Mouse (Mus musculus) ES-CJ7 (cell line): ENCODE data around the gene Gdf7.
A peak's percentile ranks its signal among the peaks of the same experiment; 100 is the strongest.

ENCODE experiments used
- DNase-seq: peaks from one replicate; pipeline ENCODE4 v3.0.0; 2011; ENCODE audit warnings: low read depth, low spot score

Gene Gdf7

GRCm38 (mm10) chr12:8301841-8302431 is at the start of gene Gdf7:
Gene Gdf7 (minus strand): TSS chr12:8301954.
- DNase-seq, result peak; percentile 64

- peak; percentile 46 for DNase-seq
Observed at GRCm38 (mm10) chr12:8351025-8351903, 49.5 kb upstream of the Gdf7 start.

- DNase-seq, result no peak
Observed at GRCm38 (mm10) chr12:8348733-8349513, 47.2 kb upstream of the Gdf7 start.

- no peak for DNase-seq
Observed at GRCm38 (mm10) chr12:8347746-8348462, 46.1 kb upstream of the Gdf7 start.

- DNase-seq, result no peak
Observed at GRCm38 (mm10) chr12:8345539-8345938, 43.8 kb upstream of the Gdf7 start.

GRCm38 (mm10) chr12:8344897-8345296 is 43.1 kb upstream of the Gdf7 start:
- no peak for DNase-seq

- no peak for DNase-seq
Observed at GRCm38 (mm10) chr12:8343381-8343780, 41.6 kb upstream of the Gdf7 start.

GRCm38 (mm10) chr12:8341008-8341407 is 39.3 kb upstream of the Gdf7 start:
- DNase-seq, result peak; percentile 59

GRCm38 (mm10) chr12:8339591-8340319 is 38.0 kb upstream of the Gdf7 start:
- no peak for DNase-seq

- no peak for DNase-seq
Observed at GRCm38 (mm10) chr12:8338918-8339317, 37.2 kb upstream of the Gdf7 start.

- DNase-seq, result no peak
Observed at GRCm38 (mm10) chr12:8338491-8338890, 36.7 kb upstream of the Gdf7 start.

- no peak for DNase-seq
Observed at GRCm38 (mm10) chr12:8337286-8338060, 35.7 kb upstream of the Gdf7 start.

- DNase-seq, result no peak
Observed at GRCm38 (mm10) chr12:8336601-8337285, 35.0 kb upstream of the Gdf7 start.

- no peak for DNase-seq
Observed at GRCm38 (mm10) chr12:8335503-8335902, 33.7 kb upstream of the Gdf7 start.

GRCm38 (mm10) chr12:8334261-8334660 is 32.5 kb upstream of the Gdf7 start:
- no peak for DNase-seq

- no peak for DNase-seq
Observed at GRCm38 (mm10) chr12:8333617-8334016, 31.9 kb upstream of the Gdf7 start.

GRCm38 (mm10) chr12:8332174-8332542 is 30.4 kb upstream of the Gdf7 start:
- no peak for DNase-seq

- no peak for DNase-seq
Observed at GRCm38 (mm10) chr12:8331489-8332173, 29.9 kb upstream of the Gdf7 start.

- DNase-seq, result no peak
Observed at GRCm38 (mm10) chr12:8329236-8329635, 27.5 kb upstream of the Gdf7 start.
